Mouse (Mus musculus): ENCODE data around the gene Olfr561. TPM values are rescaled to one million over a fixed set of nuclear protein-coding genes. Genes with fewer than 3 reads are reported as not detected.

Olfr561 gene
- not detected for total RNA-seq (2021)
- not detected in 2 replicates for polyA plus RNA-seq (2012; rRNA removed)
- long read RNA-seq = 0 reads

- H3K27me3 ChIP-seq (ENCODE audit: control insufficient read depth, insufficient read depth, low read length) = no peaks in the 10 kb centered on the region
- no peak within 1 kb of the TSS for H3K4me3 ChIP-seq
- no peaks in the 10 kb centered on the region for H3K36me3 ChIP-seq (ENCODE audit: control insufficient read depth, insufficient read depth, low read length)
- no peaks in the 10 kb centered on the region for H3K4me1 ChIP-seq (ENCODE audit: control insufficient read depth, insufficient read depth, low read length)
- no peak within 1 kb of the TSS for H3K27ac ChIP-seq
- TF ChIP-seq POLR2A (IDR thresholded peaks at IDR 0.05; ENCODE audit: insufficient read depth, low read depth, low read length) (no peak), CTCF (IDR thresholded peaks at IDR 0.05) (no peak), EP300 (IDR thresholded peaks at IDR 0.05; ENCODE audit: insufficient read depth, low read depth, low read length) (no peak)
- intact Hi-C loops (cut with DNase I) = no loop called here
- 42% methylated on average over 2 of the region's 2 CpGs for WGBS
- no peaks in the 10 kb centered on the region for H3K79me2 ChIP-seq (replicated peaks; ENCODE audit: control insufficient read depth, insufficient read depth, low read length)
- no peak for DNase-seq
- no peak within 1 kb of the TSS for H3K9ac ChIP-seq (ENCODE audit: low read depth, low read length)
Observed at GRCm38 (mm10) chr7:102770921-102771320, at the start of gene Olfr561. Gene Olfr561 (plus strand): TSS chr7:102771221.

- Histone ChIP-seq H3K79me2 (replicated peaks; ENCODE audit: control insufficient read depth, insufficient read depth, low read length) (no peaks in the 10 kb centered on the region), H3K27ac (no peak within 1 kb of the TSS), H3K27me3 (ENCODE audit: control insufficient read depth, insufficient read depth, low read length) (no peaks in the 10 kb centered on the region), H3K36me3 (ENCODE audit: control insufficient read depth, insufficient read depth, low read length) (no peaks in the 10 kb centered on the region), H3K4me1 (ENCODE audit: control insufficient read depth, insufficient read depth, low read length) (no peaks in the 10 kb centered on the region), H3K4me3 (no peak within 1 kb of the TSS), H3K9ac (ENCODE audit: low read depth, low read length) (no peak within 1 kb of the TSS)
- intact Hi-C loops (cut with DNase I) = no loop called here
- no peak for TF ChIP-seq POLR2A (IDR thresholded peaks at IDR 0.05; ENCODE audit: insufficient read depth, low read depth, low read length)
- TF ChIP-seq EP300 (IDR thresholded peaks at IDR 0.05; ENCODE audit: insufficient read depth, low read depth, low read length) = no peak
- no peak for TF ChIP-seq CTCF (IDR thresholded peaks at IDR 0.05)
- no peak for DNase-seq
Observed at GRCm38 (mm10) chr7:102727391-102727790, 43.6 kb upstream of the Olfr561 start, which contains the start of gene Olfr559. Gene Olfr559 (minus strand): TSS chr7:102727491.

- TF ChIP-seq CTCF (IDR thresholded peaks at IDR 0.05) (no peak), POLR2A (IDR thresholded peaks at IDR 0.05; ENCODE audit: insufficient read depth, low read depth, low read length) (no peak), EP300 (IDR thresholded peaks at IDR 0.05; ENCODE audit: insufficient read depth, low read depth, low read length) (no peak)
- WGBS = 48% methylated on average over 1 of the region's 1 CpGs
Observed at GRCm38 (mm10) chr7:102733793-102734192, 37.2 kb upstream of the Olfr561 start.

GRCm38 (mm10) chr7:102737705-102738104 is 33.3 kb upstream of the Olfr561 start:
- H3K27ac ChIP-seq = no peak overlapping the region
- H3K27me3 ChIP-seq (ENCODE audit: control insufficient read depth, insufficient read depth, low read length) = no peaks in the 10 kb centered on the region
- no peaks in the 10 kb centered on the region for H3K4me1 ChIP-seq (ENCODE audit: control insufficient read depth, insufficient read depth, low read length)
- TF ChIP-seq POLR2A (IDR thresholded peaks at IDR 0.05; ENCODE audit: insufficient read depth, low read depth, low read length) (no peak), EP300 (IDR thresholded peaks at IDR 0.05; ENCODE audit: insufficient read depth, low read depth, low read length) (no peak), CTCF (IDR thresholded peaks at IDR 0.05) (no peak)
- no peak overlapping the region for H3K4me3 ChIP-seq
- WGBS = 32% methylated on average over 2 of the region's 2 CpGs
- no peak overlapping the region for H3K9ac ChIP-seq (ENCODE audit: low read depth, low read length)
- H3K79me2 ChIP-seq (replicated peaks; ENCODE audit: control insufficient read depth, insufficient read depth, low read length) = no peaks in the 10 kb centered on the region
- no peaks in the 10 kb centered on the region for H3K36me3 ChIP-seq (ENCODE audit: control insufficient read depth, insufficient read depth, low read length)
- DNase-seq = no peak
- intact Hi-C loops (cut with DNase I) = no loop called here

More at GRCm38 (mm10) chr7:102733793-102734192, 37.2 kb upstream of the Olfr561 start:
- Histone ChIP-seq H3K4me3 (no peak overlapping the region), H3K36me3 (ENCODE audit: control insufficient read depth, insufficient read depth, low read length) (no peaks in the 10 kb centered on the region), H3K4me1 (ENCODE audit: control insufficient read depth, insufficient read depth, low read length) (no peaks in the 10 kb centered on the region), H3K27me3 (ENCODE audit: control insufficient read depth, insufficient read depth, low read length) (no peaks in the 10 kb centered on the region), H3K79me2 (replicated peaks; ENCODE audit: control insufficient read depth, insufficient read depth, low read length) (no peaks in the 10 kb centered on the region), H3K27ac (no peak overlapping the region), H3K9ac (ENCODE audit: low read depth, low read length) (no peak overlapping the region)
- no peak for DNase-seq
- intact Hi-C loops (cut with DNase I) = no loop called here

GRCm38 (mm10) chr7:102752086-102752485 is 18.9 kb upstream of the Olfr561 start:
- intact Hi-C loops (cut with DNase I) = loop anchor here (2.0 to 10.0 kb wide), 2 partner anchors 87 to 239 kb away; partner anchors contain the start of gene Olfr556
- Histone ChIP-seq H3K27ac (no peak overlapping the region), H3K27me3 (ENCODE audit: control insufficient read depth, insufficient read depth, low read length) (no peaks in the 10 kb centered on the region), H3K4me1 (ENCODE audit: control insufficient read depth, insufficient read depth, low read length) (no peaks in the 10 kb centered on the region), H3K79me2 (replicated peaks; ENCODE audit: control insufficient read depth, insufficient read depth, low read length) (no peaks in the 10 kb centered on the region), H3K4me3 (no peak overlapping the region), H3K36me3 (ENCODE audit: control insufficient read depth, insufficient read depth, low read length) (no peaks in the 10 kb centered on the region), H3K9ac (ENCODE audit: low read depth, low read length) (no peak overlapping the region)
- DNase-seq = no peak
- TF ChIP-seq EP300 (IDR thresholded peaks at IDR 0.05; ENCODE audit: insufficient read depth, low read depth, low read length) (no peak), CTCF (IDR thresholded peaks at IDR 0.05) (peak; percentile 62), POLR2A (IDR thresholded peaks at IDR 0.05; ENCODE audit: insufficient read depth, low read depth, low read length) (no peak)
- WGBS = 3% methylated on average over 1 of the region's 1 CpGs

GRCm38 (mm10) chr7:102759266-102759665 is 11.8 kb upstream of the Olfr561 start, which contains the start of the genes Olfr560 and Olfr78:
Gene Olfr560 (minus strand): TSS chr7:102759366.
Gene Olfr78 (minus strand): TSS chr7:102759471.
- Histone ChIP-seq H3K27ac (no peak within 1 kb of the TSS), H3K36me3 (ENCODE audit: control insufficient read depth, insufficient read depth, low read length) (no peaks in the 10 kb centered on the region), H3K4me3 (no peak within 1 kb of the TSS), H3K27me3 (ENCODE audit: control insufficient read depth, insufficient read depth, low read length) (no peaks in the 10 kb centered on the region), H3K9ac (ENCODE audit: low read depth, low read length) (no peak within 1 kb of the TSS), H3K79me2 (replicated peaks; ENCODE audit: control insufficient read depth, insufficient read depth, low read length) (no peaks in the 10 kb centered on the region), H3K4me1 (ENCODE audit: control insufficient read depth, insufficient read depth, low read length) (no peaks in the 10 kb centered on the region)
- intact Hi-C loops (cut with DNase I) = loop anchor here (10.0 kb wide), 1 partner anchor 94 kb away; the partner anchor contains the start of gene Olfr556
- DNase-seq = no peak
- TF ChIP-seq CTCF (IDR thresholded peaks at IDR 0.05) (no peak), EP300 (IDR thresholded peaks at IDR 0.05; ENCODE audit: insufficient read depth, low read depth, low read length) (no peak), POLR2A (IDR thresholded peaks at IDR 0.05; ENCODE audit: insufficient read depth, low read depth, low read length) (no peak)
- 61% methylated on average over 4 of the region's 4 CpGs for WGBS
